Comparison of ENCODE assay signal across 23 mouse cellular contexts in the genomic region with DNA sequence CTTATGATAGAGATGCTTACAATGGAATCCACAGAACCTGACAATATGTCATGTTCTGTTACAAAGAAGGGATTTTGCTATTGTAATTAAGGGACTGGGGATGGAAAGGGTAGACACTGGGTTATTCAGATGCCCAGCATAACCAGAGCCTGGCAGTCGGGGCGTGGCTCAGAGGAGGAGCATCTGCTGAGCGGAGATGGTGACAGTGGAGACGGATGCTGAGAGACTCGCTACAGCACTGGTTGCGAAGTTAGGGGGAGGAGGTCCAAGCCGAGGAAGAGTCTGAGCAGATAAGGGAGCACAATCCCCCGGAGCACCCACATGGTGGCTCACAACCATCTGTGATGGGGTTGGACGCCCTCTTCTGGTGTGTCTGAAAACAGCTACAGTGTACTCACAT.
"Had no signal": no experiment of that assay in that cellular context is flagged by ENCODE, and none has a peak within 500 bp of the region (broad histone marks: within the 10 kb centered on the region; RNA-seq: fewer than 3 reads in every experiment).

No protein-coding gene starts in this region.

- DNase-seq: kidney, adult 2 months; kidney, postnatal 10 days; kidney, postnatal 4 days; left cerebral cortex, postnatal 4 days; lung, adult 2 months; lung, postnatal 14 days; lung, postnatal 4 days; right cerebral cortex, postnatal 14 days; right cerebral cortex, postnatal 4 days; thymus, adult 2 months; thymus, postnatal 14 days had no signal

- H3K4me3 ChIP-seq: limb, embryonic 12.5 days; limb, embryonic 15.5 days; liver, embryonic 12.5 days; liver, embryonic 15.5 days; megakaryocyte, embryonic 14.5 days; midbrain, embryonic 10.5 days; midbrain, embryonic 13.5 days; myocyte; neural tube, embryonic 13.5 days had no signal

- H3K27ac ChIP-seq: limb, embryonic 12.5 days; limb, embryonic 15.5 days; liver, embryonic 12.5 days; liver, embryonic 15.5 days; midbrain, embryonic 10.5 days; midbrain, embryonic 13.5 days; neural tube, embryonic 13.5 days; stomach, postnatal 0 days had no signal

- ATAC-seq: intestine, embryonic 16.5 days; liver, embryonic 12.5 days; midbrain, embryonic 13.5 days; midbrain, embryonic 16.5 days had no signal
